Mouse (Mus musculus) embryonic facial prominence, embryonic 12.5 days (tissue): ENCODE measurements at regions not wholly inside any gene's neighbourhood (a gene's known extent, or its start where the extent isn't known, plus 50 kb on each side); places are given as distances from the start of the nearest gene placed in this dataset.

Experiments used
- ATAC-seq: fragments of 200-750 bp; cut with Nextera tagmentation; 2 replicates; pipeline ENCODE4 v1.8.0; 2017; ENCODE audit not compliant: insufficient number of reproducible peaks, insufficient read depth, low FRiP score, low TSS enrichment
- H3K27ac ChIP-seq: fragments of 300-500 bp; sonication (generic); 2 replicates; pipeline ENCODE4 v1.5.1; 2016; ENCODE audit warnings: mild to moderate bottlenecking
- H3K27me3 ChIP-seq: fragments of 300-500 bp; sonication (generic); 2 replicates; pipeline ENCODE4 v1.6.1; 2016; ENCODE audit warnings: mild to moderate bottlenecking, moderate library complexity
- H3K36me3 ChIP-seq: fragments of 300-500 bp; sonication (generic); 2 replicates; pipeline ENCODE4 v1.6.1; 2016; ENCODE audit warnings: mild to moderate bottlenecking
- H3K4me1 ChIP-seq: fragments of 300-500 bp; sonication (generic); 2 replicates; pipeline ENCODE4 v1.6.1; 2016
- H3K4me2 ChIP-seq: fragments of 300-500 bp; sonication (generic); replicated peaks from 2 replicates; pipeline ENCODE4 v1.6.1; 2016; ENCODE audit warnings: mild to moderate bottlenecking, moderate library complexity
- H3K4me3 ChIP-seq: fragments of 300-500 bp; sonication (generic); 2 replicates; pipeline ENCODE4 v1.5.1; 2016; ENCODE audit warnings: mild to moderate bottlenecking
- H3K9ac ChIP-seq: fragments of 300-500 bp; sonication (generic); 2 replicates; pipeline ENCODE4 v1.6.1; 2016; ENCODE audit warnings: mild to moderate bottlenecking, moderate library complexity
- H3K9me3 ChIP-seq: fragments of 300-500 bp; sonication (generic); 2 replicates; pipeline ENCODE4 v1.6.1; 2016; ENCODE audit warnings: mild to moderate bottlenecking, moderate library complexity
- WGBS: fragments of 180-500 bp; shearing (Covaris S2); methylation state at CpG from one replicate; pipeline ENCODE4 v1.1.7; 2016; 5-methylcytosine and 5-hydroxymethylcytosine counted together

DNA sequence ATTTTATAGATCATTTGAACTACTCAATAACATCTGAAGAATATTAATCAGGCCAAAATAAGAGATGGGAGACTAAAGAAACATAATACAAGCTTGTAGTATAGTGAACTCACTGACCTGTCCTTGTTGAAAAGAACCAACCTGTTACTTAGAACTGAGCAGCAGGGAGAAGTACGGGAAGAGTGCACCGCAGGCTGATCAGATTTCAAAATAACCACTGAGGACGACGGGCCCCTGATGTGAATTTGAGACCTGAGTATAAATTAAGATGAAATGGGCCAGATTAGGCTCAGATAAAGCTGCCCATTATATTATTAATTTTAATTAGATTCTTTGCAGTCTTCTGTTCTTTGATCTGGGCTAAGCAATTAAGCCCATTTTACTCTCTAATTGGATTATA lies 391.2 kb upstream of the Tyrp1 start:
- Histone ChIP-seq H3K27me3 (no peaks in the 10 kb centered on the region), H3K4me3 (no peak overlapping the region), H3K4me1 (no peaks in the 10 kb centered on the region), H3K27ac (no peak overlapping the region), H3K36me3 (no peaks in the 10 kb centered on the region), H3K9me3 (no peaks in the 10 kb centered on the region), H3K4me2 (no peak overlapping the region), H3K9ac (no peak overlapping the region)
- WGBS = 20% methylated on average over 4 of the region's 4 CpGs
- no peak for ATAC-seq

DNA sequence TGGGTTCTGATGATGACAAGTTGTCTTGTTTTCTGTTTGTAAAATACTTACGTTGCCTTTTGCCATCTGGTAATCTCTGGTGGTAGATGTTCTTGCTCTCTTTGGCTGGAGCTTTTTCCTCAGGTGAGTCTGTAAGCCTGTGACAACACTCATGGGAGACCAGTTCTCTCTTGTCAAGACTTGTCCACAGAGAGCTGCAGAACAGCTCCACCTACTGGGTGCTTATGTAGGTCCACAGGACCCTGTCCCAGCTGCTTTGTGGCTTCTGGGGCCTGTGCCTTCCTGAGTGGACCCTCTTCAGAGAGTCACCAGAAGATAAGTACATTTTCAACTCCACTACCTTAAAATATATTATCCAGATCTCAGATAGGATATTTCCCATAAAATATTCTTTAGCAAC lies 370.3 kb upstream of the Tyrp1 start:
- no peak for ATAC-seq
- H3K9me3 ChIP-seq = no peaks in the 10 kb centered on the region
- 82% methylated on average over 1 of the region's 1 CpGs for WGBS
- no peaks in the 10 kb centered on the region for H3K27me3 ChIP-seq
- H3K4me1 ChIP-seq = no peaks in the 10 kb centered on the region
- no peak overlapping the region for H3K4me3 ChIP-seq
- no peak overlapping the region for H3K27ac ChIP-seq
- no peak overlapping the region for H3K9ac ChIP-seq
- H3K4me2 ChIP-seq = no peak overlapping the region
- no peaks in the 10 kb centered on the region for H3K36me3 ChIP-seq

DNA sequence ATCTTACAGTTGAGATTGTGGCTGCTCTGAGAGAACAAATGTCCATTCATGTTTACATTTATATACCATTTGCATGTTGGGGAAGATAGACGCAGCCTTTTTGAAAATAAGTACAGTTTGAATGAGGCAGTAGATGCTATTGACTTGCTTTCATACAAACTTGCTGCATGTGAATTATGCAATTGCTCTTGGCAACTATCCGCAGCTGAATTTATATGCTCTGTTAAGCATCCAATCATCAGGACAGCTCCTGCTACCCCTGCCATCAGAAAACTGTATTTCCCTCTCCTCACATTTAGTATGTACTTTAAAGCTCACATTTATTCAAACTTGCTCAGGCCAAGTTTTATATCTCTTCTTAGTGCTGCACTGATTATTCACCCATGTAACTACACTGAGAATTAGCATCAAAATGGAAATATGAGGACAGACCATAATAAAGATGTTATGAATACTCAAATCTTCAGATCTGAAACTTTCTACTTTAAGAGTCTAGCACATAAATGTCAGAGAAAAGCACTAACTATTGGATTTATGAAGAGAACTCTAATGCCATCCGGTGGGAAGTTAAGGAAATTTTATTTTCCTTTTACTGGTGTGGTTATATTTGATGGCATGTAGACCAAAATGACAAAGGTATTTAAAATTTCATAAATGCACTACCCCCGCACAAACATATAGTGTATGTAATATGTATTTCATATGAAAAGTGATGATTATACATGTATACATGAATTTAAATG lies 358.0 kb upstream of the Tyrp1 start:
- H3K4me1 ChIP-seq = no peaks in the 10 kb centered on the region
- no peaks in the 10 kb centered on the region for H3K27me3 ChIP-seq
- no peak overlapping the region for H3K9ac ChIP-seq
- H3K36me3 ChIP-seq = no peaks in the 10 kb centered on the region
- H3K27ac ChIP-seq = no peak overlapping the region
- 83% methylated on average over 4 of the region's 4 CpGs for WGBS
- ATAC-seq = no peak
- no peak overlapping the region for H3K4me3 ChIP-seq
- no peaks in the 10 kb centered on the region for H3K9me3 ChIP-seq
- no peak overlapping the region for H3K4me2 ChIP-seq

DNA sequence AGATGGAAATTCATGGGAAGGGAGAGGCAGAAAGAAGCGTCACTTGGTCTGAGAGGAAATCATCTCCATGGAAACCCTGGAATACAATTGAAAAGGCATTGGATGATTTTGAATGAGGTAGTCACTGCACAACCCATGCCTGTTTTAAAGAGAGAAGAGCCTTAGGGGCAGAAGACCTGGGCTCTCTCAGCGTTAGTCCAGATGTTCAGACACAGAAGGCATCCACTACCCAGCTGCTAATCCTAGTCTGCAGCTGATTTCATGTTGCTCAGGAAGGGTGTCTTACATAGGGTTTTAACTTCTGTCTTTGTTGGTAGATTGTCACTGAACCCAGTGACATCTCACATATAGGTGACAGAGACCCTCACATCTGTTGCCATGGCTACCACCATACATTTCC lies 318.8 kb upstream of the Tyrp1 start:
- H3K4me3 ChIP-seq = no peak overlapping the region
- H3K27ac ChIP-seq = no peak overlapping the region
- WGBS = 50% methylated on average over 2 of the region's 2 CpGs
- no peak overlapping the region for H3K9ac ChIP-seq
- no peaks in the 10 kb centered on the region for H3K9me3 ChIP-seq
- no peak overlapping the region for H3K4me2 ChIP-seq
- peaks cover 4% of the 10 kb centered on the region; the same call in 1 of the 2 replicates for H3K4me1 ChIP-seq
- no peaks in the 10 kb centered on the region for H3K27me3 ChIP-seq
- H3K36me3 ChIP-seq = no peaks in the 10 kb centered on the region
- ATAC-seq = no peak

DNA sequence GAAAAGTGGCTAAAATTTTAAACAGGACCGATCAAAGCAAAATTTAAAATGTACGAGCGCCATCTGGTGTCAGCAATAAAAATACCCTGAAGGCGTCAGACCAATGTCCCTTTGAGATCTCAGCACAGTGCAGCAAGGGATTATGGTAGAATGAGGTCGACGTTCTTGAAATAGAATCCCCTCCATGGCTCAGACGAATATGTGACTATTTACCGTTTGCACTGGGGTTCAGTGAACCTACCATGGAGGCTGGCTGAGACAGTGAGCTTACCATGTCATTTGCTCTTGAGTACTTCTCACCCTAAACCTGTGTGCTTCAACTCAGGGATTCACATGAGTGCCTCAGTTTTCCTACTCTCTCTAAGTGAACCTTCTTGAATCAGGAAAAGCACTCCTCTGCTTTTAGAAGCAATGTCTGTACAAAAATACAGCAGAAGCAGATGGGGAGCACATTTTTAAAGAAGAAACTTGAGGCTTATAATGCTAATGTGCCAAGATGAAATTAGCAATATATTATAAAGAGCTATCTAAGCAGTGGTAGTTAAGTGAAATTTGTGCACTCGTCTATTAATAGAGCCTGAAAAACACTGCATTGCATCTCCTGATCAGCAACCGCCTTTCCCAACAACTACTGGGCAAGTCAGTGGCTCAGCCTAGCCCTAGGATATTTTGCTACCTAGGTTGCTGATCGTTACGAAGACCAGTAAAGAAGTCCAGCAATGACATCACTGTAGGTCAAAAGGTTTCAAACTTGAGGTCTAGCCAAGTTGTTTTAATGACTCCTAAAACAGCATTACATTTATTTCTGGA lies 316.2 kb upstream of the Tyrp1 start:
- 14% methylated on average over 12 of the region's 12 CpGs for WGBS
- ATAC-seq = peak; percentile 80; the same call in 1 of the 2 replicates
- Histone ChIP-seq H3K27ac (no peak overlapping the region), H3K36me3 (no peaks in the 10 kb centered on the region), H3K9me3 (no peaks in the 10 kb centered on the region), H3K27me3 (no peaks in the 10 kb centered on the region), H3K9ac (no peak overlapping the region), H3K4me1 (peaks cover 4% of the 10 kb centered on the region; the same call in 1 of the 2 replicates), H3K4me3 (no peak overlapping the region), H3K4me2 (peak overlapping the region; percentile 16; the same call in 1 of the 2 replicates)

DNA sequence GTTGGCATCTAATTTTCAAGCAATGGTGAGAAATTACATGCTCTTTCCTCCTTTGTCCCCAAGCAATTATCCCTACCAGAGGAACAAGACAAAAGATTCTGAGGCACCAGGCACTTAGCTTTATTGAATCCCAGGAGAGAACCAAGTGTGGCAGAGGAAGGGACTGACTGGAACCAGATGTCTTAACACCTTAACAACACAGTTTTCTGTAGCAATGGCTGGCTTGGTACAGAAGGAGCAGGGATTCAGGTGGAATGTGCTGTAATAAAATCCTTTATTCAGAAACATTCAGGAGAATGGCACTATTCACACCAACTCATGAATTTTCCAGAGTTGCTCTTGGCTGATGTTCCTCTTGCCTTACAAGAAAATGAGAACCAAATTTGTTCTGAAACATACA lies 315.3 kb upstream of the Tyrp1 start:
- no peak overlapping the region for H3K4me2 ChIP-seq
- ATAC-seq = no peak
- H3K27me3 ChIP-seq = no peaks in the 10 kb centered on the region
- H3K4me1 ChIP-seq = peaks cover 4% of the 10 kb centered on the region; the same call in 1 of the 2 replicates
- no peaks in the 10 kb centered on the region for H3K36me3 ChIP-seq
- H3K9me3 ChIP-seq = no peaks in the 10 kb centered on the region
- no peak overlapping the region for H3K9ac ChIP-seq
- no peak overlapping the region for H3K4me3 ChIP-seq
- H3K27ac ChIP-seq = no peak overlapping the region

DNA sequence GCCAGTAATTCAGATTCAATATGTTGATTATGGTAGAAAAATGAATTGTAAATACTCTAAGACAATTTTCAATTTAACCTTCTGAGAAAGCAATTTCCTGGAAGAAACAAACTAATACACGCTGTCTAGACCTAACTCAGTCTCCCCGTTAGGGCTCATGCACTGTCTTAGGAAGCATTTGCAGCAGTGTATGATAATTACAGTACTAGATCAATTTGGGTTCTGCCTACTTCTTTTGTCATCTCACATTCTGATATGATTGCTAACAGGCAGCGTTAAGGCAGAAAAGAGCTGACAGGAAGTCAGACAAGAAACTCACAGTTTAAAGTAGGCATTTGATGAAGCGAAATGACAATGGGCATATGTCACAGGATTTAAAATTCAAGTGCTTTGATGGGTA lies 294.1 kb upstream of the Tyrp1 start:
- Histone ChIP-seq H3K27ac (no peak overlapping the region), H3K4me1 (no peaks in the 10 kb centered on the region), H3K4me3 (no peak overlapping the region), H3K27me3 (no peaks in the 10 kb centered on the region), H3K9ac (no peak overlapping the region), H3K36me3 (no peaks in the 10 kb centered on the region), H3K9me3 (no peaks in the 10 kb centered on the region), H3K4me2 (no peak overlapping the region)
- WGBS = 77% methylated on average over 4 of the region's 4 CpGs
- no peak for ATAC-seq

DNA sequence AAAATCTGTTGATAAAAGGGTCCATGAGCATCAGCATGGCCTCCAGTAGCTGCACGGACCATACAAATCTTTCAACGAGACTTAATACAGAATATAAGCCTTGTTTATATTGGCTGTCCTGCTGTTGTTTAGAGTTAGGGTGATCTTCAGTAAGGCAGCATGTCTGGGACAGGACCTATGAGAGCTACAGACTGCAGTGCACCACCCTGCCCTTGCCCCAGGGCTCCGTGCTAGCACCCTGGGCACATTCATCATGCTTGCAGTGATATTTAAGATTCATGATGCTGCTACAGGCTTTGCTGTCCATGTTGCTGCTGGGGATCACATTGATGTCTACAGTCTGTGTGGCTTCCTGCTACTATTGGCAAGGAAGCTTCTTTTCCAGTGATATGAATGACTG lies 288.8 kb upstream of the Tyrp1 start:
- 92% methylated on average over 3 of the region's 3 CpGs for WGBS

DNA sequence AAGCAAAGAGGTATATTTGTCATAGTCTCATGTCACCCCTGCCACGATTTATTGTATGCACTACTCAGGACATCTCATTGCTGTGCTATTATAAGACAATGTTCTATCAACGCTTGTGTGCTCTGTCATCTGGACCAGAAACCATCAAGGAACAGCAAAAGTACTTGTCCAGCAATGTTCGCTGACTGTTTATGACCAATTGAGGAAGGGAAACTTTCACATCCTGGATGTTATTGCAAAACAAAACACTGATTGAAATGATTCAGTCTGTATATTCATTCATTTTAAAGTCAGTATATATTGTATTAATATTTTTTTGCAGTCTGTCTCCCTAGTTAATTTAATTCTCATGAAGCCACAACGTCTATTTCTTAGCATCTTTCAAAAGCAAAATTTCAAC lies 244.5 kb upstream of the Tyrp1 start:
- Histone ChIP-seq H3K4me3 (no peak overlapping the region), H3K9me3 (no peaks in the 10 kb centered on the region), H3K9ac (no peak overlapping the region), H3K4me1 (no peaks in the 10 kb centered on the region), H3K27me3 (no peaks in the 10 kb centered on the region), H3K27ac (no peak overlapping the region), H3K4me2 (no peak overlapping the region), H3K36me3 (no peaks in the 10 kb centered on the region)
- WGBS = 78% methylated on average over 4 of the region's 4 CpGs
- no peak for ATAC-seq

More for the DNA sequence above, 288.8 kb upstream of the Tyrp1 start:
- Histone ChIP-seq H3K27ac (no peak overlapping the region), H3K9me3 (no peaks in the 10 kb centered on the region), H3K9ac (no peak overlapping the region), H3K4me3 (no peak overlapping the region), H3K27me3 (no peaks in the 10 kb centered on the region), H3K4me1 (no peaks in the 10 kb centered on the region), H3K36me3 (no peaks in the 10 kb centered on the region), H3K4me2 (no peak overlapping the region)
- no peak for ATAC-seq

DNA sequence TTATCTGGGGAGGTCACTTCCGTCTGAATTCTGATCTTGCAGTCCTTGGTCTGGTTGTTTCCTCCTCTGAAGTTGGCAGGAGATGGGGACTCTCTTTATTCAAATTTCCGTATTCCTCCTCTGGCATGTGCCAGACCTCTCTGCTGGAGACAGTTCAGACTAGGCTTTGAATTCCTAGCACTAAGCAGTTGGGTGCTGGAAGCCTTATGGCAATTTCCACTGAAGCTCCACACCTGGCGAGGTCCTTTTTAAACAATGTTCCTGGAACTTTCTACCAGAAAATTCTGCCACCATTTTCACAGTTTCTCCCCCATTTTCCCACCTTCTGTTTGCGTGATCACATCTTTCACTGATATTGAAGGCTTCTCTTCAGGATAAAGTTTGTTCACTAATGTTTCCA lies 205.7 kb upstream of the Tyrp1 start:
- H3K36me3 ChIP-seq = no peaks in the 10 kb centered on the region
- no peak overlapping the region for H3K4me2 ChIP-seq
- H3K27me3 ChIP-seq = no peaks in the 10 kb centered on the region
- H3K9ac ChIP-seq = no peak overlapping the region
- 76% methylated on average over 4 of the region's 4 CpGs for WGBS
- H3K4me3 ChIP-seq = no peak overlapping the region
- no peaks in the 10 kb centered on the region for H3K4me1 ChIP-seq
- no peak overlapping the region for H3K27ac ChIP-seq
- no peak for ATAC-seq
- H3K9me3 ChIP-seq = no peaks in the 10 kb centered on the region

DNA sequence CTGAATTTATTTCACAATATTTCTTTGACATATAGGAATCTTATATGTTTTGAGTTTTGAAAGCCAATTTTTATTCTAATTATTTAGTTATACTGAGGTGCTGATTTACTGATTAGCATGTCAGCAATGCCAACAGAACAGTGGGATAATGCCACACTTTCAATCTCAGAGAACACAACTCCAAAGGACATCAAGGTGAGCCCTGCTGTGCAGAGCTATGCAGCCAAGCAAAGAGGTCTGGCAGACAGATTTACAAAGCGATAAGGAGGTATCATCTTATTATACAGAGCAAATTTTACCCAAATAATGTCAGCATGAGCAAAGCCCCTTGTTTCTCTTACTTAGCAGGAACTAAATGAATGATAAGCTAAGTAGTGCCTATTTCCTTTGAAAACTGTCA lies 204.7 kb upstream of the Tyrp1 start:
- no peaks in the 10 kb centered on the region for H3K4me1 ChIP-seq
- 90% methylated on average over 1 of the region's 1 CpGs for WGBS
- H3K9ac ChIP-seq = no peak overlapping the region
- ATAC-seq = no peak
- H3K9me3 ChIP-seq = no peaks in the 10 kb centered on the region
- H3K36me3 ChIP-seq = no peaks in the 10 kb centered on the region
- no peak overlapping the region for H3K27ac ChIP-seq
- H3K4me3 ChIP-seq = no peak overlapping the region
- H3K4me2 ChIP-seq = no peak overlapping the region
- H3K27me3 ChIP-seq = no peaks in the 10 kb centered on the region

DNA sequence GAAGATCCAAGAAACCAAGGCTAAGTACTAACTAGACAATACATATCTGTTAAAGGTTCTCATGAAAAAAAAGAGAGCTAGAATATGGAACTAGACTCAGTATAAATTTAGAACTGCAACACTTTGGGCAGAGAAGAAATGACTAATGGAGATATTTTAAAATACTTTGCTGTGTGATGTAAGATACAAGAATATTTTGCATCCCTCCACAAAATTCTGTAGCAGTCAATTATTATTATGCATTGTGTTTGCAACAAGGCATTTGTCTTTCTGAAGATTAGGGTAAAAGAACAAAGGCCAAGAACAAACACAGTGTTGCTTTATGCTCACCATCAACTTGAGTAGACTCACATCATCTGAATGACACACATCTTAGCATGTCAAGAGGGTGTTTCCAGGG lies 203.7 kb upstream of the Tyrp1 start:
- H3K27me3 ChIP-seq = no peaks in the 10 kb centered on the region
- H3K36me3 ChIP-seq = no peaks in the 10 kb centered on the region
- no peaks in the 10 kb centered on the region for H3K4me1 ChIP-seq
- H3K9me3 ChIP-seq = no peaks in the 10 kb centered on the region
- H3K4me3 ChIP-seq = no peak overlapping the region
- H3K27ac ChIP-seq = no peak overlapping the region
- ATAC-seq = no peak
- no peak overlapping the region for H3K4me2 ChIP-seq
- H3K9ac ChIP-seq = no peak overlapping the region
